Mouse (Mus musculus): ENCODE results near the gene Tbc1d9b.
"Not testable (repeated sequence)": the region's sequence is repeated elsewhere in the genome, so short reads cannot be mapped to it uniquely, and the experiment has no call there.

DNA sequence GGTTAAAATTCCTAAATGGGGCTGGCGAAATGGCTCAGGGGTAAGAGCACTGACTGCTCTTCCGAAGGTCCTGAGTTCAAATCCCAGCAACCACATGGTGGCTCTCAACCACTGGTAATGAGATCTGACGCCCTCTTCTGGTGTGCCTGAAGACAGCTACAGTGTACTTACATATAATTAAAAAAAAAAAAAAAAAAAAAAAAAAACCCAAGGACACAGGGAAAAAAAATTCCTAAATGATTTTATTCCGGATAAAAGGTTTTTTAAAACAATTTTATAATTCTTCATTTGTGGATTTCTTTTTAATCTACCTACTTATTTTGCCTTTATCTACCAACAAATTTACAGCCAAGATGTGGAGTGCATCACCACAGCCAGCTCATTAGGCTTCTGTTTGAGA, 29.2 kb upstream of the Tbc1d9b start:
- not testable (repeated sequence) for TF ChIP-seq EP300, CTCF (IDR thresholded peaks at IDR 0.05; ENCODE audit: low read depth)
